Mouse (Mus musculus) midbrain, postnatal 0 days (tissue): Measurements from ENCODE around the gene Faim. TPM values are rescaled to one million over a fixed set of nuclear protein-coding genes. Genes with fewer than 3 reads are reported as not detected.

Source experiments
- ATAC-seq: fragments of 200-750 bp; cut with Nextera tagmentation; 2 replicates; pipeline ENCODE4 v1.8.0; 2017; ENCODE audit warnings: moderate number of reproducible peaks, mild to moderate bottlenecking, moderate TSS enrichment, moderate library complexity; ENCODE audit not compliant: low FRiP score
- DNase-seq: peaks from one replicate; pipeline ENCODE4 v3.0.0-alpha.2; 2015; ENCODE audit warnings: low spot score
- H3K27ac ChIP-seq: fragments of 300-500 bp; sonication (generic); 2 replicates; pipeline ENCODE4 v1.5.1; 2014; ENCODE audit warnings: low read depth, mild to moderate bottlenecking, low read length, mixed read lengths
- H3K27me3 ChIP-seq: fragments of 300-500 bp; sonication (generic); 2 replicates; pipeline ENCODE4 v1.6.1; 2014; ENCODE audit warnings: low read length, control low read depth, mixed read lengths; ENCODE audit not compliant: insufficient read depth
- H3K36me3 ChIP-seq: fragments of 300-500 bp; sonication (generic); 2 replicates; pipeline ENCODE4 v1.6.1; 2014; ENCODE audit warnings: low read length, control low read depth, mixed read lengths; ENCODE audit not compliant: insufficient read depth
- H3K4me1 ChIP-seq: fragments of 300-500 bp; sonication (generic); 2 replicates; pipeline ENCODE4 v1.6.1; 2014; ENCODE audit warnings: mild to moderate bottlenecking, control low read depth, antibody characterized with exemption, low read length, mixed read lengths; ENCODE audit not compliant: insufficient read depth
- H3K4me2 ChIP-seq: fragments of 300-500 bp; sonication (generic); 2 replicates; pipeline ENCODE4 v1.6.1; 2014; ENCODE audit warnings: low read depth, mild to moderate bottlenecking, low read length, mixed read lengths; ENCODE audit not compliant: poor library complexity, severe bottlenecking
- H3K4me3 ChIP-seq: fragments of 300-500 bp; sonication (generic); 2 replicates; pipeline ENCODE4 v1.5.1; 2014; ENCODE audit warnings: low read depth, mild to moderate bottlenecking, low read length, moderate library complexity
- H3K9ac ChIP-seq: fragments of 300-500 bp; sonication (generic); replicated peaks from 2 replicates; pipeline ENCODE4 v1.6.1; 2014; ENCODE audit warnings: mild to moderate bottlenecking, low read length, moderate library complexity, mixed read lengths; ENCODE audit not compliant: poor library complexity, severe bottlenecking
- H3K9me3 ChIP-seq: fragments of 300-500 bp; sonication (generic); 2 replicates; pipeline ENCODE4 v1.6.1; 2016; ENCODE audit warnings: low read length, control low read depth
- CTCF ChIP-seq: IDR thresholded peaks from 2 replicates; pipeline ENCODE4 v1.5.1; 2016; ENCODE audit warnings: antibody characterized with exemption, mild to moderate bottlenecking
- WGBS: fragments of 180-500 bp; shearing (Covaris S2); extraction: QIAGEN DNeasy Blood & Tissue Kit; methylation state at CpG from one replicate; pipeline ENCODE4 v1.1.7; 2014; 5-methylcytosine and 5-hydroxymethylcytosine counted together
- polyA plus RNA-seq: library from polyadenylated mRNA; unstranded; fragments of >200 nt; fragmentation: Nextera tagmentation; extraction: Ambion mirVana; gene quantifications from 2 replicates; pipeline ENCODE4 v1.2.1, GENCODE M21; 2015
- total RNA-seq: library from RNA; depleted of rRNA; stranded (reverse); fragments of >200 nt; gene quantifications from 2 replicates; pipeline ENCODE4 v1.2.3, GENCODE M21; 2014

The Faim gene
- total and polyA plus RNA-seq, 2 experiments from 2014 or later, result 55.7 to 109 TPM

DNA sequence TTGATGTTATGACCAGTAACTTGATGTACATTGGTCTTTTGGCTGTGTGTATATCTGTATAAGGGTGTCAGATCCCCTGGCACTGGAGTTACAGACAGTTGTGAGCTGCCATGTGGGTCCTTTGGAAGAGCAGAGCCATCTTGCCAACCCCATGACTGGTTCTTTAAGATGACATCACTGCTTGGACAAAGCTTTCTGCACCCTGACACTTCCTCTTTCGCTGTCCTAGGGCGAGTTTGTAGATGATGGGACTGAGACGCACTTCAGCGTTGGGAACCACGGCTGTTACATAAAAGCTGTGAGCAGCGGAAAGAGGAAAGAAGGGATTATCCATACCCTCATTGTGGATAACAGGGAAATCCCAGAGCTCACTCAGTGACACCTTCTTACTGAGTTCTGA, 15.2 kb downstream of the Faim start:
- Histone ChIP-seq H3K27ac (no peak overlapping the region), H3K4me1 (no peaks in the 10 kb centered on the region), H3K36me3 (peaks cover 33% of the 10 kb centered on the region; the same call in 1 of the 2 replicates), H3K4me2 (no peak overlapping the region), H3K9me3 (no peaks in the 10 kb centered on the region), H3K4me3 (no peak overlapping the region), H3K27me3 (no peaks in the 10 kb centered on the region), H3K9ac (no peak overlapping the region)
- WGBS, result 91% methylated on average over 6 of the region's 6 CpGs
- no peak for DNase-seq
- no peak for TF ChIP-seq CTCF
- ATAC-seq, result no peak

- Histone ChIP-seq H3K9me3 (no peaks in the 10 kb centered on the region), H3K9ac (no peak overlapping the region)
- no peak for DNase-seq
These were observed 23.1 kb downstream of the Faim start for GRCm38 (mm10) chr9:99009069-99009897.

GRCm38 (mm10) chr9:99009898-99010199, 23.7 kb downstream of the Faim start:
- H3K9ac ChIP-seq, result no peak overlapping the region
- no peak overlapping the region for H3K4me3 ChIP-seq
- H3K27ac ChIP-seq, result no peak overlapping the region
- no peak for TF ChIP-seq CTCF
- peaks cover 4% of the 10 kb centered on the region; the same call in 1 of the 2 replicates for H3K36me3 ChIP-seq
- DNase-seq, result no peak
- no peaks in the 10 kb centered on the region for H3K27me3 ChIP-seq
- no peak overlapping the region for H3K4me2 ChIP-seq
- no peak for ATAC-seq
- H3K4me1 ChIP-seq, result no peaks in the 10 kb centered on the region
- 94% methylated on average over 3 of the region's 3 CpGs for WGBS
- no peaks in the 10 kb centered on the region for H3K9me3 ChIP-seq

More at GRCm38 (mm10) chr9:99009069-99009897, 23.1 kb downstream of the Faim start:
- no peak for ATAC-seq
- Histone ChIP-seq H3K27ac (no peak overlapping the region), H3K4me1 (no peaks in the 10 kb centered on the region), H3K4me3 (no peak overlapping the region), H3K4me2 (no peak overlapping the region), H3K36me3 (peaks cover 4% of the 10 kb centered on the region; the same call in 1 of the 2 replicates), H3K27me3 (no peaks in the 10 kb centered on the region)
- 84% methylated on average over 12 of the region's 12 CpGs for WGBS
- no peak for TF ChIP-seq CTCF

GRCm38 (mm10) chr9:99016301-99016700, 30.1 kb downstream of the Faim start:
- no peaks in the 10 kb centered on the region for H3K9me3 ChIP-seq
- no peak for DNase-seq
- TF ChIP-seq CTCF, result no peak
- H3K4me1 ChIP-seq, result no peaks in the 10 kb centered on the region
- no peak overlapping the region for H3K4me2 ChIP-seq
- no peak overlapping the region for H3K4me3 ChIP-seq
- no peaks in the 10 kb centered on the region for H3K27me3 ChIP-seq
- ATAC-seq, result no peak
- WGBS, result 75% methylated on average over 3 of the region's 3 CpGs
- H3K27ac ChIP-seq, result no peak overlapping the region
- no peaks in the 10 kb centered on the region for H3K36me3 ChIP-seq
- H3K9ac ChIP-seq, result no peak overlapping the region

- no peak for TF ChIP-seq CTCF
- no peaks in the 10 kb centered on the region for H3K27me3 ChIP-seq
- no peak overlapping the region for H3K27ac ChIP-seq
- ATAC-seq, result no peak
- no peaks in the 10 kb centered on the region for H3K4me1 ChIP-seq
- H3K9me3 ChIP-seq, result no peaks in the 10 kb centered on the region
- DNase-seq, result no peak
- no peak overlapping the region for H3K9ac ChIP-seq
- no peaks in the 10 kb centered on the region for H3K36me3 ChIP-seq
- no peak overlapping the region for H3K4me3 ChIP-seq
- 84% methylated on average over 3 of the region's 3 CpGs for WGBS
- H3K4me2 ChIP-seq, result no peak overlapping the region
These were observed 30.6 kb downstream of the Faim start for GRCm38 (mm10) chr9:99016759-99017158.

GRCm38 (mm10) chr9:99017679-99018078, 31.5 kb downstream of the Faim start:
- Histone ChIP-seq H3K9ac (no peak overlapping the region), H3K4me3 (no peak overlapping the region), H3K27me3 (no peaks in the 10 kb centered on the region), H3K4me2 (no peak overlapping the region), H3K4me1 (no peaks in the 10 kb centered on the region), H3K36me3 (no peaks in the 10 kb centered on the region), H3K27ac (no peak overlapping the region), H3K9me3 (no peaks in the 10 kb centered on the region)
- 83% methylated on average over 6 of the region's 6 CpGs for WGBS
- ATAC-seq (no peak), DNase-seq (no peak)
- TF ChIP-seq CTCF, result no peak
